Mouse (Mus musculus) CD4-positive, CD25-positive, alpha-beta regulatory T cell, adult 4 months (primary cell): ENCODE measurements around the gene Plvap. TPM values are rescaled to one million over a fixed set of nuclear protein-coding genes. Genes with fewer than 3 reads are reported as not detected.

Experiments used
- ATAC-seq: one replicate; pipeline ENCODE4 v1.8.0; 2017
- polyA plus RNA-seq, 2 experiments: library from polyadenylated mRNA; unstranded; fragments of 100-300 nt; shearing (Covaris generic); gene quantifications; one replicate each; pipeline ENCODE4 v1.2.1; 2017

Plvap gene
- polyA plus RNA-seq, 2 experiments from 2014 or later, result not detected

DNA sequence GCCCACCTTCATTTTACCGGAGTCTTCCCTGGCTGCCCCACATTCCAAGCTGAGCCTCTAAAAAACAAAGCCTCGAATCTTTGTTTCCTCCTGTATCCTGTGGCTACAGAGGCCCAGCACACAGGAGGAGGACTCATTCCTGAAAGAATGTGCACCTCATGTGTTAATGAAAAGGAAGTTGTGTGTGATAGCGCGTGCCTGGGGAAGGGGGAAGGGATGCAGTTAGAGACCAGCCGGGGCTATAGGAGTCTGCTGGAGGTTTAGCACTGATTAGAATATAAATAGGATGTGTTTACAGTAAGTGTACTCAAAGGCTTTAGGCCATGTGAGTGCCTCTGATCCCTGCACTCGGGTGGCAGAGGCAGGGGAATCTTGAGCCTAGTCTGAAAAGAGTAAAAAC, 14.7 kb upstream of the Plvap start:
- no peak for ATAC-seq

DNA sequence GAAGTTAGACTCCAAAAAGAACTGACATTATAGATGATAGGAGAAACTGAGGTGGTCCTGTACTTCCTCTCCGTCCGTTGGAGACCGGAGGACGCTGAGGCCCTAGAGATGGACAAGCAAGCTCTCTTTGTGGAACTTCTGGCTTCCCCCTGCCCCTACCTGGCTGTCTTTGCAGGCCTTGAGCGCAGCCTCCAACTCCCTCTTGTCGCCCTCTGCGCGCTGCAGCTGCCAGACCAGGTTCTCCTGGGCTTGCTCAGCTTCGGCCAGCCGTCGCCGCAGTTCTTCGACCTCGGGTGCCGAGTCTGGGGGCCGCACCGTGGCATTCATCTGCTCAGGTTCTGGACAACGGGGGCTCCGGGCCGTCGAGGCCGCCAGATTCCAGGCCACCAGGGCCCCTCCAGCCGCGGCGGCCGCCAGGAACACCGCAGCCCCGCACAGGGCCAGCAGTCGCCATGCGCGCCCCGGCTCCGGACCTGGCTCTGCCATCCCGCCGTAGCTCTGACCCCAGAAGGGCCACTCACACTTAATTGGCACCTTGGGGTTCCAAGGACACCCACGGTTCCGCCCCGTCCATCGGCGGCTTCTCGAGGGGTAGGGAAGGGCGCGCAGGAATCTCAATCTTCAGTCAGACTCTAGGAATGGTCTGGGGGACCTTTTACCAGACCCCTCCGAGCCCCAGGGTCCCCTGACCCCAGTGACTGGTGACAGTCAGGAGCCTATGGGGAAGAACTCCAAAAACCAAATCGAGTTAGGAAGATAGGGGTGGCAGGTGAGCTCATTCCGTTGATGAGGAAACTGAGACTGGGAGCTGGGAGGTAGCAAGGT, 13.9 kb upstream of the Plvap start, which contains the start of gene Ccdc194:
TSS of gene Ccdc194 (minus strand) at position 486 of the 825 bp plus-strand sequence.
- ATAC-seq, result no peak

DNA sequence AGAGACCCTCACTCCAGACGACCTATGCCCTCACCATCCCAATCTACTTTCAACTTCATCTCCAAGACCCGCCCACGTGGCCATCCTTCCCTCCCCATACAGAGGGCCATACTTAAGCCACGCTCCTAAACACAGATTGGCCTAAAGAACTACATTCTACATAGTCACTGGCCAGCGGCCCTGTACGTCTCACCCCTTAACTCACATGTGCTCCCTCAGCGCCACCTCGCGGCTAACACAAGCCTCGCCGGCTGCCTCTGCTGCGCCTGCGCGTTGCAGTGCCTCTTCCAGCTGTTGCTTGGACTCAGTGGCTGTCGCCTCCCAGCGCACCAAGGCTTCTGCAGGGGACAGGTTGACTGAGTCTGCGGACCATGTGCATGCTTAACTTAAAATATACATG, 10.1 kb upstream of the Plvap start:
- peak; percentile 94 for ATAC-seq

DNA sequence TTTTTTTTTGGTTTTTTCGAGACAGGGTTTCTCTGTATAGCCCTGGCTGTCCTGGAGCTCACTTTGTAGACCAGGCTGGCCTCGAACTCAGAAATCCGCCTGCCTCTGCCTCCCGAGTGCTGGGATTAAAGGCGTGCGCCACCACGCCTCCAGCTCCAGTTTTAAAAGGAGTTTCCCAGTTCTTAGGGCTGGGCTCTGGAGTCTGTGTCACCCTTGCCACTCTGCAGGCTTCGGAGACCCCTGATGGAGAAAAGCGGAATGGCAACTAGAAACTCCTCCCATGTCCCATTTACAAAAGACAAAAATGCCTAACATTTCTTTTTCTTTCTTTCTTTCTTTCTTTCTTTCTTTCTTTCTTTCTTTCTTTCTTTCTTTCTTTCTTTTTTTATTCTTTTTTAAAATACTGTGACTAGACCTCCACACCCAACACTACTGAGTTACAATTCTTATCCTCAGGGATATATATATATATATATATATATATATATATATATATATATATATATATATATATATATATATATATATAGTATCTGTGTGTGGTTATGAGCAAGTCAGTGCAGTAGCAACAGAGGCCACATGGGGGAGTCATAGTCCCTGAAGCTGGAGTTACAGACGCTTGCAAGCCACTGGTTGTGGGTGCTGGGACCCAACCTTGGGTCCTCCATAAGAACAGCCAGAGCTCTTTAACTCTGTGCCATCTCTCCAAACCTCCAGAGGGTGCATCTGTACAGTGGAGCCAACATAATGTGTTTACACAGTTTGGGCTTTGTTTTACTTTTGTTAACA, 7.7 kb upstream of the Plvap start:
- ATAC-seq, result peak; percentile 73

DNA sequence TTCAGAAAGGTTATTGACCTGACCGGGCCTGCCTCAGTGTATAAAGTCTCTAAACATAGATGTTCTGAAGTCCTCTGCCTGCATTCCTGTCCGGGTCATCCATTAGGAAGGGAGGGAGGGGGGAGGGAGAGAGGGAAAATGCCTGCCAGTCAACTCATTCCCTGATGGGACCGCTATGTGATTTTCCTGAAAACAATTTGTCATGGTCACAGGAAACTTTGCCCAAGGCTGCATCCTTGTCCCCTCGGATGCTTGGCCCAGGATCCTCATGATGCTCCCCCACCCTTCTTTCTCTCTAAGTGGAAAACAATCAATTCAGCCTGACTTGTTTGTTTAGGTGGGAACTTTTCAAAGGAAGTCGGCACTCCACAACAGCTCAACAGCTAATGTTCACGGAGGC, 5.2 kb upstream of the Plvap start:
- ATAC-seq, result no peak

DNA sequence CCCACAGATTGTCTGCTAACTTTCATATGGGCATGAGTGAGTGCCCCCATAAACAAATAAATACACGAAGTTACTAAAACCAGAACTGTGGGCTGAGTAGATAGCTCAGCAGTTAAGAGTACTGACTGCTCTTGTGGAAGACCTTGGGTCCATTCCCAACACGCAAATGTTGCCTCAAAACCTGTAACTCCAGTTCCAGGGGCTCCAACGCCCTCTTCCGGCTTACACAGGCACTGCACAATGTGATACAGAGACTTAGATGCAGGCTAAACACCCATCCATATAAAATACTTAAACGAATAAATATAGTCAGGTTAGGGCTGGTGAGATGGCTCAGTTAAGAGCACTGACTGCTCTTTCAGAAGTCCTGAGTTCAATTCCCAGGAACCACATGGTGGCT, 3.5 kb upstream of the Plvap start:
- ATAC-seq, result no peak

DNA sequence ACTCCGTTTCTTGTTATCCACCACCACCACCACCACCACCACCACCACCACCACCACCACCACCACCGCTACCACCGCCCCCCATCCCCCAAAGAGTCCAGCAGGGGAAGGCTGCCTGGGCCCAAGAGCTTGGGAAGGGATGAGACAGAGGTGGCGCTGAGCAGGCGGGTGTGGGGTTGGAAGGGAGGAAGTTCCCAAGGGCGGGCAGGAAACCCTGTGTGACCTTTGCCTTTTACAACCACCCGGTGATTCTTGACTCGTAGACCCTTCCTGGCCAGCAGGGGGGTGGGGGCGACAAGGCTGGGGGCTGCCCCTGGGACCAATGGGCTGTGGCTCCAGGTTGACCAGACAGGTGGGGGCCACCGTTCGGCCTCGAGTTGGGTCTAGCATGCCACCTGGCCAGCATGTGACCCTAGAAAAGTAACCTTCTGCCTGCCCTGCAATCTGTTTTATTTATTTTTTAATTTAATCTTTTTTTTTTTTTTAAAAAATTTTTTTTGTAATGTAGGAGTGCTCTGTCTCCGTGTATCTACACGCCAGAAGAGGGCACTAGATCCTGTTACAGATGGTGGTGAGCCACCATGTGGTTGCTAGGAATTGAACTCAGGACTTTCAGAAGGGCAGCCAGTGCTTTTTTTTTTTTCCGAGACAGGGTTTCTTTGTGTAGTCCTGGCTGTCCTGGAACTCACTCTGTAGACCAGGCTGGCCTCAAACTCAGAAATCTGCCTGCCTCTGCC, 1.6 kb upstream of the Plvap start:
- no peak for ATAC-seq

DNA sequence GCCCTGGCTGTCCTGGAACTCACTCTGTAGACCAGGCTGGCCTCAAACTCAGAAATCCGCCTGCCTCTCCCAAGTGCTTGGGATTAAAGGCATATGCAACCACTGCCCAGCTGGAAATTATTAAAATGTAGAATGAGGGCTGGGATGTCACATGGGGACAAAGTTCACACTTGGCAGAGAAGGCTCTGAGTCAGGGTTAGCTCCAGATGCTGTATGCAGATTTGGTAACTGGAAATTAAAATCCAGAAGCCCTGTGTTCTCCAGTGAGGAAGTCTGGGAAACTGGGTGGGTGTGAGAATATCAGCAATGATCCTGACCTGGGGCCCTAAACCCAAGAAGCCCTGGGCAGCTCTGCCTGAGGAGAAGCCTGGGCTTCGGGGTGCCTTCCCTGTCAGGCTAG, 2.2 kb downstream of the Plvap start:
- no peak for ATAC-seq

DNA sequence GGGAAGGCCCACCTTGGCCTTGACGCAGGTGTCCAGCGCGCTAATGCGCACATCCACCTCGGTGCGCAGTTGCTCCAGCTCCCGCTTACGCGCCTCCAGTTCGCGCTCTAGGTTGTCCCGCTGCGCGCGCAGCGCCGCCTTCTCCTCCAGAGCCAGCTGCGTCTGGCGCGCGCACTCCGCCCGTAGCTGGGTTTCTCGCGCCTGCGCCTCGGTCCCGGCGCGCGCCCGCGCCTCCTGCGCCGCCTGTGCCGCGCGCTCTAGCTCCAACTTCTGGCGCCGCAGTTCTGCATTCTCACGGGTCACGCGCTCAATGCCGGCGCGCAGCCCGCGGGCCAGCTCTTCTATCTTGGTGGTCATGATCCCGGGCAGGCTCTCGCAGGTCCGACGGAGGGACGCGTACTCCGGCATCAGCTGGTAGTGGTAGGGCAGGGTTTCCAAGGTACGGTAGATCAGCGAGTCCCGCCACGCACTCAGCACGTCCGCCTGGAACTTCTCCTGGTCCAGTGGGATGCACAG, 3.9 kb downstream of the Plvap start:
- no peak for ATAC-seq

DNA sequence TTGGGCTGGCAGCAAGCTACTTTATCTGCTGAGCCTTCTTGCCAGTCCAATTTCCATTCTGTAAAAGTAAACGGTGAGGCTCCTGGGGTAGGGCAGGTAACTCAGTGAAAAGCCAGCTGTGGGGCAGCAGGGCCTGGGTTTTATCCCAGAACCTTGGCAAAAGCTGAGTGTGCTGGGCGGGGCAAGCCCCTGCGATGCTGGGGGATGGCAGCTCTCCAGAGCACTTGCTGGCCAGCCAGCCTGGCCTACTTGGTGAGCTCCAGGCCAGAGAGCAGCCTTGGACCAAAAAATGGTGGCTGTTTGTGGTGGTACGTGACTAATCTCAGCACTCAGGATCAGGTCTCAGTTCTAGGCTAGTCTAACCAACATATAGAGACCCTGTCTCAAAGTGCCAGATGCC, 5.6 kb downstream of the Plvap start:
- no peak for ATAC-seq

DNA sequence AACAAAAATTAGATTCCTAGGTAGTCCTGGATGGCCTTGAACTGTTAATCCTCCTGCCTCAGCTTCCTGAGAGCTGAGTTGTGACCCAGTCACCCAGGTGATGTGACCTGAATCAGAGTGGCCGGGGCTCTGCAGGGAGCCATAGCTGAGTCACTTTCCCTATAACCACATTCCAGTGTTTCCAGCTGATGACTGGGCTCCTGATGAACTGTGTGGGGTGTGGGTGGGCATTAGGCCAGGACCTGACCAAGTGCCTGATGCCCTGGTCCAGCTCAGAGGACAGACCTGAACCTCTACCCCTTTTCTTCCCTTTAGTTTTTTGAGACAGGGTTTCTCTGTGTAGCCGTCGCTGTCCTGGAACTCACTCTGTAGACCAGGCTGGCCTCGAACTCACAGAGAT, 6.2 kb downstream of the Plvap start:
- no peak for ATAC-seq

DNA sequence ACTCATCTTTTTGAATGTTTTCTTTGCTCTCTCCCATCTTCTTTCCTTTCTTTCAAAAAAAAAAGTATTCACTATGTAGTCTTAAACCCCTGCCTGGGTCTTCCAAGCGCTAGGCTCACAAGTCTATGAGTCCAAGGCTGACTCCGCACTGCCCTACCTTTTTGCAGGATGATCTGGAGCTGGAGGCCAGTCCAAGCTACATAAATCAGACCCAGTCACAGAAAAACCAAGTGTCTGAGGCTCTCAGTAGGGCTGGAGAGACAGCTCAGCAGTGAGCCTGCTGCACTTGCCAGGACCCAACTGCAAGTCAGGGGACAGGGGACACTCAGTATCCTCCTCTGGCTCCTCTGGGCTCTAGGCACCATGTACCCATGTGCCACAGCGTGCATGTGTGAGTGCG, 7.2 kb downstream of the Plvap start:
- ATAC-seq, result no peak

DNA sequence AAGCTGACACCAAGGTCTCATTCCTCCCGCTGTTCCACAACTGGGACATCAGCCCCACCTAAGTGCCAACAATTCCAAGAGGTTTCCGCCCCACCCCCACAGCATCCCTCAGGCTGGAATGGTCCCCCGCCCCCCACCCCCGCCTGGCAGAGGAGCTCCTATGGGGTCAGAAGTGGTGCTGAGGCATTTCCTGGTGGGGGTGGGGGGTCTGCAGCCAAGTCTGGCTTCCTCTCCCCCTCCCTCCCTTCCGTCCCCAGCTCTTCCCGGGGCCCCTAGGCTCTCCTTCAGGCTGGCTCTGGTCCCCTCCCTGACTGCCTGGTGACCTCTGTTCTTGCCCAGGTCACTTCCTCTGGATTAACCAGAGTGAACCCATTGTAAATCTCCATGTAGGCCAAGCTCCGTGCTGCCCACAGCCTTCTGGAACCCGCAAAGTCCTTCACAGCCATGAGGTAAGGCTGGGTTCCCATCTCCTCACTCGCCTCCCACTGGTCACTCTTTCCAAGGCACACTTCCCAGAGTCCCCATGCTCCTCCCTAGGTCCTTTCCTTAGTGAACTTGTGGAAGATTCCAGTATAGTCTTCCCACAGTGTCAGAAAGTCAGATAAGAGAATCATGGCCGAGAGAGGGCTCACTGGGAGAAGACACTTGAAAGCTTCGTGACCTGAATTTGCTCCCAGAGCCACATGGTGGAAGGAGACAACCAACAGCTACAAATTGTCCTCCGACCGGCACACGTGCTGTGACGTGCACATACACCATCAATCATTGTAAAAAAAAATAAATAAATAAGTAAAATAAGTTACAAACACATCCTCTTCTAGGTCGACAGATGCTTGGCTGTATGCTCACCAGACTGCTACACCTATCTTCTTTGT, 12.5 kb downstream of the Plvap start:
- no peak for ATAC-seq

DNA sequence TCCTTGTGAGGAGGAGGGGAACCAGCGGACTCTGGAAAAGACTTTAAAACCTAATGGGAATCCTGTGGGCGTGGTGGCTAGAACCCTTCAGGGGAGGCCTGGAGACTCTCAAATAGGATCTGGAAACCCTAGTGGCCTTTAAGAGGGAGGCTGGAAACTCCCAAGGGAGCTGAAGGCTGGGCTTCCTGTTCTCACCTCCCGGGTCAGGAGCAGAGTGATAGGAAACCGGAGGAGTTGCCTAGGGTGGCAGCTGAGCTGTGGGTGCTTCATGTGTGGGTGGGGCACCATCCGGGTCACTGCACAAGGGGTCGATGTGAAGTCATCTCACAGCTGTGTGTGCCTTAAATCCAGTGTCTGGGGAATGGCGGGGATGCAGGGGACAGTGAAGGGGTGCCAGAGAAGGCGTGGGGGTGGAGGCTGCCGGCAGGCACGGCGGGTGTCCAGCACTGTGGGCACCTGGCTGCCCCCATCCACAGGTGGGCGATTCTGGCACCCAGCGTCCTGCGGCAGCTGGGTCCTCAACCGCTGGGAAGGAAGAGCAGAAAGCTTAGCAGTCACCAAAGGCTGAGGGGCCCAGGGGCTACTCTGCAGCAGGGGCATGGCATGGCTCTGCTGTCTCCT, 13.6 kb downstream of the Plvap start:
- no peak for ATAC-seq

DNA sequence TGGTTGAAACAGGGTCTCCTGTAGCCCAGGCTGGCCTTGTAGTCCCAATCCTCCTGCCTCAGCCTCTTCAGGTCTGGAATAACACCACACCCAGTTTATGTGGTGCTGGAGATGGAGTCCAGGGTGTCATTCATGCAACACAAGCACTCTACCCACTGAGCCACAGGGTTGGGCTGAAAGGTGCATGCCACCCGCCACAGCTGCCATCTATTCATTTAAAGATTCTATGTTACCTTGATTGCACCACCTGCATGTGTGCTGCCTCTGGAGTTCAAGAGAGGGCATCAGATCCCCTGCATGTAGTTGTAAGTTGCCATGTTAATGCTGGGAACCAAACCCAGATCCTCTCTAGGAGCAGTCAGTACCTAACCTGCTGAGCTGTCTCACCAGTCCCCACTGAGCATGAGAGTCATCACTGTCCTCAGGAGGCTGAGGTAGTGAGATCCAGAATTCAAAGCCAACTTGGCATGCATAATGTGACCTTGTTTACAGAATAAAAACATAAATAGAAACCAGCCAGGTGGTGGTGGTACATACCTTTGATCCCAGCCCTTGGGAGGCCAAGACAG, 14.4 kb downstream of the Plvap start:
- ATAC-seq, result no peak

DNA sequence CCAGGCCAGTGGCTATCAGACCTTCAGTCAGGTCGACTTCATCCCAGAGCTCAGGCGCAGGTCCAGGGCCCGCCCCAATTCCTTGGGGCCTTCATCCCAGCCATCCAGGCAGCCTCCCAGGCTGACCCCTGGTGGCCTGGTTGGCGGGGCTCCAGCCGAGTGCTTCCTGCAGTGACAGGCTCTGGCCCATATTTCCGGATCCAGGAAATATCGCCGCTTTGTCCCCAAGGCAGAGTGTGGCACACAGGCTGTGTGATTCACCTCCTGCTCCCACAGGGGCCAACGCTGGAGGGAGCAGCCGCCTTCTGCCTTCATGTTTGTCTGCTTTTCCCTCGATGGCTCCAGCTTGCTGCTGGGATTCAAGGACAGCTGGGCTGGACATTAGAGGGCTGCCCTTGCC, 15.1 kb downstream of the Plvap start:
- no peak for ATAC-seq

DNA sequence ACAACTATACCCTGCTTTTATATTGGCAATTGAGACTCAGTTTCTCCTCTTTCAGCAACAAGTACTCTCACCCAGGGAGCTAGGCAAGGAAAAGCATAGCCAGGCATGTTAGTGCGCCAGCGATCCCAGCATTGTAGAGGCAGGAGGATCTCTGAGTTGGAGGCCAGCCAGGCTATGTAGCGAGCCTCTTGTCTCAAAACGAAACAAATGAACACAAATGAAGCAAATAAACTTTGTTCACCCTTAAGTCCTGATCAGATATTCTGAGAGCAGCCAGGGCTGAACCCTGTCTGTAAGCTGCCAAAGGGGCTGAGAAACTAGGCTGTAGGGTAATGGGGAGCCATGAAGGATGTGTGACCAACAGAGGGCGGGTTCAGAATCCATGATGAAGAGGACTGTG, 15.7 kb downstream of the Plvap start:
- no peak for ATAC-seq

DNA sequence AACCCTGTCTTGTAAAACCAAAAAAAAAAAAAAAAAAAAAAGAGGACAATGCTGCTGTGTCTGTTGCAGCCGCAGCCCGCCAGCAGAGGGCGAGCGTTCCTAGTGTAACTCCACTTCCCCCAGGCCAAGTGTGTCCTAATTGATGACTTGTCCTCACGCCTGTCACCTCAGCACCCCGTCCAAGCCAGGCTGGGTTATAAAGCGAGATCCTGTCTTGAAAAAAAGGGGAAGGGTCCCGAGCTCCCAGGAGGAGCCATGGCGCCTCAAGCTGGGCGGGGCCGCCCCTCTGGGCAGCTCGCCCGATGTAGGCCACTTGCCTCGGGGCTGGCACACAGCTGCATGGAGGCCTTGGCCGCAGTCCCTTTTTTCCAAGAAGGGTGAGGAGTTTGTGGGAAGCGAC, 16.5 kb downstream of the Plvap start:
- peak; percentile 57 for ATAC-seq

DNA sequence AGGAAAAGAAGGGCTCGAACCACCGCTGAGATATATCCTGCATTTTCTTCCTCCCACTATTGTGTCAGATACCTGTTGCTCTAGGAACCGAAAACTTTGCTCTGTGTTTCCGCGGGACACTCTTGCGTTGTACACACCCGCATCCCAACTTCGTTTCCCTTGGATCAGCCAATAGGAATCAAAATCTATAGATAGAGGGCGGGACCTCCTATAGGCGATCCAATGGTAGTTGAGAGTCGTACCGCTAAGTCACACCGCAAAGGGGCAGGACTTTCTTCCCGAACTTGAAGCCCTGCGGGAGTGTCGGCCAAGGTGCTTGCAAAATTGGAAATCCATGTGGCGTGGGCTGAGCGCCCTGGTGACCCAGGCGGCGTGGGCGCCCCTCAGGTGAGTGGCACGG, 23.1 kb downstream of the Plvap start:
- peak; percentile 91 for ATAC-seq

DNA sequence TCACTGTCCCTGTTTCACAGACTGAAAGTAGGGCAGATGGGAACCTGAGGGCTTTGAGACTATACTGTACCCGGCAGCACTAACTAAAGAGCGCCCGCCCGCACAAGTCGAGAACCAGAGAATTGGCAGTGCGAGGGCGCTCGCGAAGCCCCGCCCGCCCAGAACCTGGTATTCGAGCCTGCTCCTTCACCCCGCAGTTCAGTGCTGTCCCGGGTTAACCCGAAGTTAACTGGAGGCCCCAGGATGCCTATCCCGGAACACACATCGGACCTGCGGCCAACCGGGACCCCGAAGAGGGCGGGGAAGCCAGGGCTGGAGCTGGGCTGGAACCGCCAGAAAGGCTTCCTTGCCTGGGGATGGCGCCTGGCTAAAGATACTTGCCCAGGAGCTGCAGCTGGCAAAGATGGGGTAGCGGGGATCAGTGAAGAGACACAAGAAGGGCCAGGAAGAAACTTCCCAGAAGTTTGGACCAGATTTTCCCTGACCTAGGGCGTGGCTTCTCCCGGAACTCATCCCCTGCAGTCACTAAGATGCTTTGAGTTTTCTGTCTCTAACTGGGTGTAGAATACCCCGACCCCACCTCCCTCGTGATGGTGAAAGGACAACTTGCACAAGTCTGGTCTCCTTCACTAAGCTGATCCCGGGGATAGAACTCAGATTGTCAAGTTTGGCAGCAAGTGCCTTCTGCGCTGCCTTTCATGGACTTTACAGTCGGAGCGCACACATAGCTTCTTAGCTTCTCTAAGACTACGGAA, 23.7 kb downstream of the Plvap start, which contains the start of gene Gtpbp3:
TSS of gene Gtpbp3 (plus strand) at position 413 of the 755 bp plus-strand sequence.
- peak; percentile 44 for ATAC-seq
